Mouse (Mus musculus) neural tube, embryonic 12.5 days (tissue): ENCODE data around the gene Ereg. TPM values are rescaled to one million over a fixed set of nuclear protein-coding genes. Genes with fewer than 3 reads are reported as not detected.

Experiments used
- ATAC-seq: fragments of 200-750 bp; cut with Nextera tagmentation; 2 replicates; pipeline ENCODE4 v1.8.0; 2017; ENCODE audit warnings: low read depth, mild to moderate bottlenecking, moderate TSS enrichment, moderate library complexity; ENCODE audit not compliant: low FRiP score
- H3K27ac ChIP-seq: fragments of 300-500 bp; sonication (generic); 2 replicates; pipeline ENCODE4 v1.5.1; 2016
- H3K27me3 ChIP-seq: fragments of 300-500 bp; sonication (generic); replicated peaks from 2 replicates; pipeline ENCODE4 v1.6.1; 2016; ENCODE audit warnings: mild to moderate bottlenecking
- H3K36me3 ChIP-seq: fragments of 300-500 bp; sonication (generic); 2 replicates; pipeline ENCODE4 v1.6.1; 2016; ENCODE audit warnings: mild to moderate bottlenecking
- H3K4me1 ChIP-seq: fragments of 300-500 bp; sonication (generic); 2 replicates; pipeline ENCODE4 v1.6.1; 2016
- H3K4me2 ChIP-seq: fragments of 300-500 bp; sonication (generic); replicated peaks from 2 replicates; pipeline ENCODE4 v1.6.1; 2016; ENCODE audit warnings: mild to moderate bottlenecking
- H3K4me3 ChIP-seq: fragments of 300-500 bp; sonication (generic); 2 replicates; pipeline ENCODE4 v1.5.1; 2016
- H3K9ac ChIP-seq: fragments of 300-500 bp; sonication (generic); 2 replicates; pipeline ENCODE4 v1.6.1; 2016; ENCODE audit warnings: mild to moderate bottlenecking
- H3K9me3 ChIP-seq: fragments of 300-500 bp; sonication (generic); 2 replicates; pipeline ENCODE4 v1.6.1; 2016; ENCODE audit warnings: mild to moderate bottlenecking
- WGBS: fragments of 180-500 bp; shearing (Covaris S2); methylation state at CpG from one replicate; pipeline ENCODE4 v1.1.7; 2016; 5-methylcytosine and 5-hydroxymethylcytosine counted together
- polyA plus RNA-seq: library from polyadenylated mRNA; unstranded; fragments of >200 nt; fragmentation: Nextera tagmentation; extraction: Ambion mirVana; gene quantifications from 2 replicates; pipeline ENCODE4 v1.2.1, GENCODE M21; 2016

Gene Ereg
- polyA plus RNA-seq, 1 experiment from 2014 or later = not detected

GRCm38 (mm10) chr5:91074026-91074425 is 396 bp upstream of the Ereg start:
- 46% methylated on average over 8 of the region's 8 CpGs for WGBS
- Histone ChIP-seq H3K36me3 (no peaks in the 10 kb centered on the region), H3K9me3 (no peaks in the 10 kb centered on the region), H3K4me3 (peak overlapping the region; percentile 27), H3K9ac (no peak overlapping the region), H3K4me1 (peaks cover 6% of the 10 kb centered on the region; the same call in 1 of the 2 replicates), H3K27ac (no peak overlapping the region), H3K4me2 (peak overlapping the region; percentile 66), H3K27me3 (peaks cover 15% of the 10 kb centered on the region)
- ATAC-seq = no peak

GRCm38 (mm10) chr5:91075021-91075420 is 599 bp downstream of the Ereg start:
- H3K4me3 ChIP-seq = no peak overlapping the region
- no peaks in the 10 kb centered on the region for H3K36me3 ChIP-seq
- H3K27ac ChIP-seq = no peak overlapping the region
- ATAC-seq = no peak
- WGBS = 46% methylated on average over 1 of the region's 1 CpGs
- H3K27me3 ChIP-seq = peaks cover 15% of the 10 kb centered on the region
- H3K9me3 ChIP-seq = no peaks in the 10 kb centered on the region
- no peak overlapping the region for H3K9ac ChIP-seq
- peak overlapping the region; percentile 66 for H3K4me2 ChIP-seq
- H3K4me1 ChIP-seq = peaks cover 6% of the 10 kb centered on the region; the same call in 1 of the 2 replicates

GRCm38 (mm10) chr5:91083016-91083415 is 8.6 kb downstream of the Ereg start:
- no peak for ATAC-seq
- H3K9ac ChIP-seq = no peak overlapping the region
- no peak overlapping the region for H3K4me3 ChIP-seq
- no peaks in the 10 kb centered on the region for H3K4me1 ChIP-seq
- H3K27me3 ChIP-seq = no peaks in the 10 kb centered on the region
- H3K36me3 ChIP-seq = no peaks in the 10 kb centered on the region
- no peaks in the 10 kb centered on the region for H3K9me3 ChIP-seq
- no peak overlapping the region for H3K27ac ChIP-seq
- no peak overlapping the region for H3K4me2 ChIP-seq
- WGBS = 89% methylated on average over 5 of the region's 5 CpGs

- no peaks in the 10 kb centered on the region for H3K36me3 ChIP-seq
- no peak for ATAC-seq
Observed at GRCm38 (mm10) chr5:91085291-91085690, 10.9 kb downstream of the Ereg start.

GRCm38 (mm10) chr5:91090301-91090700 is 15.9 kb downstream of the Ereg start:
- 60% methylated on average over 3 of the region's 3 CpGs for WGBS
- H3K4me1 ChIP-seq = no peaks in the 10 kb centered on the region

More at GRCm38 (mm10) chr5:91085291-91085690, 10.9 kb downstream of the Ereg start:
- WGBS = 82% methylated on average over 5 of the region's 5 CpGs
- Histone ChIP-seq H3K4me1 (no peaks in the 10 kb centered on the region), H3K4me3 (no peak overlapping the region), H3K4me2 (no peak overlapping the region), H3K9me3 (no peaks in the 10 kb centered on the region), H3K27me3 (no peaks in the 10 kb centered on the region), H3K9ac (no peak overlapping the region), H3K27ac (no peak overlapping the region)

GRCm38 (mm10) chr5:91097911-91098614 is 23.6 kb downstream of the Ereg start:
- Histone ChIP-seq H3K4me2 (no peak overlapping the region), H3K27me3 (no peaks in the 10 kb centered on the region), H3K4me3 (no peak overlapping the region), H3K9ac (no peak overlapping the region), H3K4me1 (no peaks in the 10 kb centered on the region), H3K27ac (no peak overlapping the region), H3K36me3 (no peaks in the 10 kb centered on the region), H3K9me3 (no peaks in the 10 kb centered on the region)
- ATAC-seq = no peak
- WGBS = 91% methylated on average over 10 of the region's 10 CpGs

More at GRCm38 (mm10) chr5:91090301-91090700, 15.9 kb downstream of the Ereg start:
- no peak overlapping the region for H3K4me2 ChIP-seq
- H3K4me3 ChIP-seq = no peak overlapping the region
- no peaks in the 10 kb centered on the region for H3K36me3 ChIP-seq
- H3K9ac ChIP-seq = no peak overlapping the region
- no peak for ATAC-seq
- no peak overlapping the region for H3K27ac ChIP-seq
- H3K27me3 ChIP-seq = no peaks in the 10 kb centered on the region
- no peaks in the 10 kb centered on the region for H3K9me3 ChIP-seq

GRCm38 (mm10) chr5:91101742-91102141 is 27.3 kb downstream of the Ereg start:
- 94% methylated on average over 5 of the region's 5 CpGs for WGBS
- no peaks in the 10 kb centered on the region for H3K9me3 ChIP-seq
- H3K27ac ChIP-seq = no peak overlapping the region
- no peaks in the 10 kb centered on the region for H3K36me3 ChIP-seq
- H3K9ac ChIP-seq = no peak overlapping the region
- no peaks in the 10 kb centered on the region for H3K27me3 ChIP-seq
- no peaks in the 10 kb centered on the region for H3K4me1 ChIP-seq
- H3K4me2 ChIP-seq = no peak overlapping the region
- ATAC-seq = no peak
- H3K4me3 ChIP-seq = no peak overlapping the region

- no peak overlapping the region for H3K4me3 ChIP-seq
- no peaks in the 10 kb centered on the region for H3K9me3 ChIP-seq
- H3K4me1 ChIP-seq = no peaks in the 10 kb centered on the region
- H3K36me3 ChIP-seq = no peaks in the 10 kb centered on the region
- H3K27me3 ChIP-seq = no peaks in the 10 kb centered on the region
- no peak overlapping the region for H3K27ac ChIP-seq
- H3K4me2 ChIP-seq = no peak overlapping the region
- WGBS = 88% methylated on average over 7 of the region's 7 CpGs
- ATAC-seq = no peak
- H3K9ac ChIP-seq = no peak overlapping the region
Observed at GRCm38 (mm10) chr5:91103943-91104665, 29.7 kb downstream of the Ereg start.

- no peak overlapping the region for H3K4me2 ChIP-seq
- no peak overlapping the region for H3K27ac ChIP-seq
- H3K9ac ChIP-seq = no peak overlapping the region
- WGBS = 73% methylated on average over 5 of the region's 5 CpGs
- no peak for ATAC-seq
- no peaks in the 10 kb centered on the region for H3K9me3 ChIP-seq
- no peaks in the 10 kb centered on the region for H3K4me1 ChIP-seq
- H3K27me3 ChIP-seq = no peaks in the 10 kb centered on the region
- no peak overlapping the region for H3K4me3 ChIP-seq
- H3K36me3 ChIP-seq = no peaks in the 10 kb centered on the region
Observed at GRCm38 (mm10) chr5:91106248-91106647, 31.8 kb downstream of the Ereg start.

GRCm38 (mm10) chr5:91110023-91110670 is 35.7 kb downstream of the Ereg start:
- H3K9me3 ChIP-seq = no peaks in the 10 kb centered on the region
- H3K27me3 ChIP-seq = no peaks in the 10 kb centered on the region
- WGBS = 91% methylated on average over 6 of the region's 6 CpGs
- H3K9ac ChIP-seq = no peak overlapping the region
- no peak overlapping the region for H3K4me2 ChIP-seq
- H3K36me3 ChIP-seq = no peaks in the 10 kb centered on the region
- no peak overlapping the region for H3K4me3 ChIP-seq
- no peak for ATAC-seq
- no peaks in the 10 kb centered on the region for H3K4me1 ChIP-seq
- no peak overlapping the region for H3K27ac ChIP-seq

- Histone ChIP-seq H3K36me3 (no peaks in the 10 kb centered on the region), H3K27ac (no peak overlapping the region), H3K4me2 (no peak overlapping the region), H3K27me3 (no peaks in the 10 kb centered on the region), H3K9me3 (no peaks in the 10 kb centered on the region), H3K9ac (no peak overlapping the region), H3K4me1 (no peaks in the 10 kb centered on the region), H3K4me3 (no peak overlapping the region)
- 92% methylated on average over 8 of the region's 8 CpGs for WGBS
- ATAC-seq = no peak
Observed at GRCm38 (mm10) chr5:91111019-91111418, 36.6 kb downstream of the Ereg start.

GRCm38 (mm10) chr5:91113967-91114366 is 39.5 kb downstream of the Ereg start:
- Histone ChIP-seq H3K4me2 (no peak overlapping the region), H3K4me3 (no peak overlapping the region), H3K36me3 (no peaks in the 10 kb centered on the region), H3K9me3 (no peaks in the 10 kb centered on the region), H3K4me1 (no peaks in the 10 kb centered on the region), H3K9ac (no peak overlapping the region), H3K27ac (no peak overlapping the region), H3K27me3 (no peaks in the 10 kb centered on the region)
- ATAC-seq = no peak
- WGBS = 81% methylated on average over 2 of the region's 2 CpGs
